Mouse (Mus musculus) limb, embryonic 10.5 days (tissue): ENCODE measurements around the gene Cux2. TPM values are rescaled to one million over a fixed set of nuclear protein-coding genes. Genes with fewer than 3 reads are reported as not detected.

Source experiments
- DNase-seq: peaks from one replicate; pipeline ENCODE4 v3.0.0-alpha.2; 2017; ENCODE audit warnings: low spot score
- H3K27ac ChIP-seq: fragments of 300-500 bp; sonication (generic); 2 replicates; pipeline ENCODE4 v1.5.1; 2016; ENCODE audit warnings: mild to moderate bottlenecking
- H3K27me3 ChIP-seq: fragments of 300-500 bp; sonication (generic); 2 replicates; pipeline ENCODE4 v1.6.1; 2016; ENCODE audit warnings: low read depth, mild to moderate bottlenecking; ENCODE audit not compliant: poor library complexity, severe bottlenecking
- H3K36me3 ChIP-seq: fragments of 300-500 bp; sonication (generic); 2 replicates; pipeline ENCODE4 v1.6.1; 2016; ENCODE audit warnings: mild to moderate bottlenecking, moderate library complexity
- H3K4me1 ChIP-seq: fragments of 300-500 bp; sonication (generic); 2 replicates; pipeline ENCODE4 v1.6.1; 2016
- H3K4me3 ChIP-seq: fragments of 300-500 bp; sonication (generic); 2 replicates; pipeline ENCODE4 v1.5.1; 2016; ENCODE audit warnings: mild to moderate bottlenecking, moderate library complexity
- H3K9me3 ChIP-seq: fragments of 300-500 bp; sonication (generic); replicated peaks from 2 replicates; pipeline ENCODE4 v1.6.1; 2016; ENCODE audit warnings: mild to moderate bottlenecking
- WGBS: fragments of 180-500 bp; shearing (Covaris S2); methylation state at CpG from one replicate; pipeline ENCODE4 v1.1.7; 2016; 5-methylcytosine and 5-hydroxymethylcytosine counted together
- polyA plus RNA-seq: library from polyadenylated mRNA; unstranded; fragments of >200 nt; fragmentation: Nextera tagmentation; extraction: Ambion mirVana; gene quantifications from 2 replicates; pipeline ENCODE4 v1.2.1, GENCODE M21; 2016

Cux2 gene
- polyA plus RNA-seq, 1 experiment from 2014 or later, result 4.4 TPM

DNA sequence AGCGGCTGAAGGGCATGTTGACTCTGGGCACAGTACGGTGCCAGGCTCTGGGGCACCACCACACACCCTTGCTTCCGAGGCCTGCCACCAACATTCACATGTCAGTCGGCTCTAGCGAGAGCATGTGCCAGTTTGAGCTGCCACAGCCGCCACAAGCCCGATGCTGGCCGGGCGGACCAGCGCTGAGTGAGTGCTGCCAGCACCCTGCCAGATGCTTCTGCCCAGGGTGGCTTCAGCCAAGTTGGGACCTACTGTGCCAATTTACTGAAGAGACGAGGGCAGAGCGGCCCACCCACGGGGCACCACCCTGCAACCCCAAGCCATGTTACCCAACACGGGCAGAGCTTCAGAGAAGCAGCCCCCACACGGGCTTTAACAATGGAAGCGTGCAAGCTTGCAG is 49.5 kb downstream of the Cux2 start:
- H3K27ac ChIP-seq, result no peak overlapping the region
- WGBS, result 93% methylated on average over 16 of the region's 16 CpGs
- no peak overlapping the region for H3K4me3 ChIP-seq
- no peaks in the 10 kb centered on the region for H3K36me3 ChIP-seq
- peaks cover 20% of the 10 kb centered on the region for H3K4me1 ChIP-seq
- H3K9me3 ChIP-seq, result no peaks in the 10 kb centered on the region
- no peaks in the 10 kb centered on the region for H3K27me3 ChIP-seq
- no peak for DNase-seq

DNA sequence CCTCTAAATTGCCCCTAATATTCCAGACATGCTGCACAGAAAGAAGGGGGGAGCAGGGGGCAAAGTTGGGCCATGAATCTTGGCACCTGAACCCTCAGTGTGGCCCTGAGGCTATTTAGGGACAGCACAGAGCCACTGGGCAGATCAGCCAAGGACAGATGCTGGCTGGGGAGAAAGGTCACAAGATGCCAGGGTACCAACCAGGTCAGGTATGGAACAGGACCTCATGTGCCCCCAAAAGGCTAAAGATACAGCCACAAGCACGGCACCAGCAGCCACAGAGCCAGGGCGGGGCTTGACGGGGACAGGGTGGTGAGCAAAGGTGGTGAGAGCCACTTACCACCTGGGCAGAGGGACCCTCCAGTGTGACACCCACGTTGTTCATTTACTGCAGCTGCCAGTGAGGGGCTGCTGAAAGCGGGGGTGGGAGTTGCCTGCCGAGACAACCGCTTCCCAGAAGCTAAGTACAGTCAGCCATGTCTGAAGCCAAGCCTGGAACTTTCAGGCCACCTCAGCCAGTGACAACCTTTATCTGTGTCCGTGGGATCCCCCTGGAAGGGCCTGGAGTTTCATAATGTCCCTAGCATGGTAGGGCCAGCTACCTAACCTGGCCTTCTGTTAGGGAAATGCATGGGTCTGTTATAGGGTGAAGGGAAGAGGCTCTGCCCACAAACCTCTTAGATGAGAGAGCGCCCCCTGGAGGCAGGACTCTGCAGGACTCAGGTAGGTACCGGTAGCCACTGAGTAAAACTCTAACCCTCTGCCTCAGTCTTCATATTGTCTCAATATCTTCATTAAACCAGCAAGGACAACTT is 50.7 kb downstream of the Cux2 start:
- no peaks in the 10 kb centered on the region for H3K36me3 ChIP-seq
- 59% methylated on average over 10 of the region's 10 CpGs for WGBS

DNA sequence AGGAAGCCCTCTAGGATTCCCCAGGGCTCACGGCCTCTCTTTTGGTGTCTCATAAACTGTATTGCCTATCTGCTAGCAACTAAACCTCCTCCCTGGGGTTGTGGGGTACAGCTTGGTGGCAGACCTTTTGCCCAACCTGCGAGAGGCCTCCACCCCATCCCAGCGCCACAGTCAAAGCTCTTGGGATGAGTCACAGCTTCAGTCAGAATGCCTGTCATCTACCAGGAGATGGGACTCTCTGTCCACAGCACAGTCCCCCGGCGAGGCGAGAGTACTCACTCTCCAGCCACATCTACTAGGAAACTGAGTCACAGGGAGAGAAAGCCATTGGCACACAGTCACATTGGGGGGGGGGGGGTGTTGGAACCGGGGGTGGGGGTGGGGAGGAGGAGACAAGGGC is 51.6 kb downstream of the Cux2 start:
- WGBS, result 82% methylated on average over 7 of the region's 7 CpGs
- peaks cover 14% of the 10 kb centered on the region for H3K4me1 ChIP-seq
- DNase-seq, result no peak
- no peaks in the 10 kb centered on the region for H3K27me3 ChIP-seq
- no peak overlapping the region for H3K4me3 ChIP-seq
- no peaks in the 10 kb centered on the region for H3K36me3 ChIP-seq
- H3K27ac ChIP-seq, result no peak overlapping the region
- H3K9me3 ChIP-seq, result no peaks in the 10 kb centered on the region

More for the DNA sequence above, 50.7 kb downstream of the Cux2 start:
- no peaks in the 10 kb centered on the region for H3K27me3 ChIP-seq
- H3K27ac ChIP-seq, result no peak overlapping the region
- H3K9me3 ChIP-seq, result no peaks in the 10 kb centered on the region
- H3K4me1 ChIP-seq, result peaks cover 20% of the 10 kb centered on the region
- DNase-seq, result peak; percentile 86
- no peak overlapping the region for H3K4me3 ChIP-seq

DNA sequence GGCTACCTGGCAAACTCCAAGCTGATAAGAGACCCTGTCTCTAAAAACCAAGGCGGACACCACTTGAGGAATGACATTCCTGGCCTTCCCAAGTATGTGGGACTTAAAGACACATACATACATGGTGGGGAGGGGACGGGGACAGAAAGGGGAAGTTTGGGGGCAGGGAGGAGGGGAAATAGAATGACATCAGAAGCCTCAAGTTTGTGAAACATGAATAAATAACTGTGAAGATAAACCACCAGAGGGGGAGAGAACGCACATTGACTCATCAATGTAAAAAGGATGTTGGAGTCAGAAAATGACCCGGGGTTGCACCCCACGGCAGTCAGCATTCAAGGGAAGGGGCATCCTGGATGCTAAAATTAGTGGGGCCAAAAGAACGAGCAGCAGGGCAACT is 53.2 kb downstream of the Cux2 start:
- no peaks in the 10 kb centered on the region for H3K9me3 ChIP-seq
- no peaks in the 10 kb centered on the region for H3K36me3 ChIP-seq
- DNase-seq, result no peak
- H3K4me1 ChIP-seq, result peaks cover 21% of the 10 kb centered on the region
- H3K27ac ChIP-seq, result no peak overlapping the region
- H3K4me3 ChIP-seq, result no peak overlapping the region
- H3K27me3 ChIP-seq, result no peaks in the 10 kb centered on the region
- WGBS, result 78% methylated on average over 6 of the region's 6 CpGs

DNA sequence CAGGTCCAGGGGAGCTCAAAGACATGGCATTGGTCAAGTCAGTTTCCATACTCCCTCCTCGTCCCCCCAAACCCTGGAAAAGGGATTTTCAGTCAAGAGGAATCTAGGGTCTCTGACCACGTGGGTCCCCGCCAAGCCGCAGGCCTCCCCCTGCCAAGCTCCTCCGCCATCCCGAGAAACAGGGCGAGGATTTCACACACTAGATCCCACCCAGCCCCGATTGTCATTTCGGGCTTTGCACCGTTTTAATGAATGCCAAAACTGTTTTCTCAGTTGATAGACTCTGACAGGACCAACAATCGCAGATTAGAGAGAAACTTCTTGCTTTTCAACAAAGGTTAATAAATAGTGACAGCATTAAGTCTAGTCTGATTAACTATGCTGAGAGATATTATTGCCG is 55.1 kb downstream of the Cux2 start:
- no peak overlapping the region for H3K27ac ChIP-seq
- 89% methylated on average over 12 of the region's 12 CpGs for WGBS
- H3K27me3 ChIP-seq, result no peaks in the 10 kb centered on the region
- peaks cover 37% of the 10 kb centered on the region for H3K4me1 ChIP-seq
- no peak overlapping the region for H3K4me3 ChIP-seq
- no peaks in the 10 kb centered on the region for H3K9me3 ChIP-seq
- DNase-seq, result no peak
- H3K36me3 ChIP-seq, result no peaks in the 10 kb centered on the region

DNA sequence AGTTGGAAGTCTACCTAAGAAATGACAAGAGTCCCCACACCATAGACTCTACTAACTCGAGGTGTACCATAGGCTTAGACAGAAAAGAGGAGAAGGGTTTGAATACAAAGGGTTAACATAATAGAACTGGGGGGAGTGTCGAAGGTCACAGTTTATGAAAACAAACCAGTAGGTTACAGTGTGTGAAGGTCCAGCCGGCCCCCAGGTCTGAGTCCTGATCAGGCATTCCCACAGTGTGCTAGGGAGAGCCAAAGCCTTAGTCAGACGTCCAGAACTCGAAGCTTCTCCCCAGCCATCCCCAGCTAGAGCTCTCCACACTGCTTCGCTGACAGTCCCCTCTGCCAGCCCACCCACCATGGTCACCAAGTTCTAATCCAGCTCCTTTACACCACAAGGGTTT is 58.0 kb downstream of the Cux2 start:
- Histone ChIP-seq H3K27me3 (no peaks in the 10 kb centered on the region), H3K27ac (peak overlapping the region; percentile 8; the same call in 1 of the 2 replicates), H3K4me1 (peaks cover 44% of the 10 kb centered on the region)

DNA sequence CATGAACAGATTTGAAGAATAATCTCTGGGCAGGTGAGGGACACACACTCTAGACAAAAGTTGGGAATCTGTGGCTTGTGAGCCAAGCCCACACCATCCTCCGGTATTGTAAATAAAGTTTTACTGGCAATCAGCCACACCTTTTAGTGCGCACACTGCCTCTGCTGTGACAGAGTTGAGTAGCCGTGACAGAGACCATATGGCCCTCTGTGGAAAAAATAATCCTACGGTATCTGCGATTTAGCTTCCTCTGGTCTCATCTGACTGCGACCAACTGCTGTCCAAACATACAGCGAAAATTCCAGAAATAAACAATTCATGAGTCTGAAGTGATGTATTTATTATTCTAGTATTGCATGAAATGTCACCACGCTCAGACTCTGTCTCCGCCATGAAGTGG is 64.0 kb downstream of the Cux2 start:
- DNase-seq, result no peak
- Histone ChIP-seq H3K27ac (no peak overlapping the region), H3K36me3 (no peaks in the 10 kb centered on the region), H3K27me3 (no peaks in the 10 kb centered on the region), H3K4me3 (no peak overlapping the region), H3K9me3 (no peaks in the 10 kb centered on the region), H3K4me1 (peaks cover 41% of the 10 kb centered on the region)
- WGBS, result 90% methylated on average over 9 of the region's 9 CpGs

More for the DNA sequence above, 58.0 kb downstream of the Cux2 start:
- 35% methylated on average over 6 of the region's 6 CpGs for WGBS
- no peak for DNase-seq
- no peaks in the 10 kb centered on the region for H3K36me3 ChIP-seq
- no peak overlapping the region for H3K4me3 ChIP-seq
- no peaks in the 10 kb centered on the region for H3K9me3 ChIP-seq

DNA sequence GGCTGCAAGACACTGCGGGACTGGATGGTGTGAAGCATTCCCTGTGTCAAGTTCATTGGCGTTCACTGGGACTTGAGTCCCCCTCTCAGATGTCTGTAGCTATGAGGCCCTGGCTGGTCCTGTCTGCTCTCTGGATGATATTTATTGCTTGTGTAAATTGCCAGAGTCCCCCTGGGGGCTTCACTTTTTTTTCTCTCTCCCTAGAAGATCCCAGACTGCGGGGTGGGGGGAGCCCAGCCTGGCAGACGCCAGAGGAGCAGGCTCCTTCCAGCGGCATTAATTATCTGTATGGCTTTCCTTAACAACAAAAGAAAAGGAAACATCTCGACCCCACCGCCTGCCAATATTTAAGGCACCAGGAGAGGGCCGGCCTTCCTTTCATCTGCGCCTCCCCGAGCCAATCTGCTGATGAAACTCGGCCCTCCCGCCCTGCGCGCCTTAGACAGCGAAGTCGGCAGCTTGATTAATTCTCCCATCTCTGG is 68.2 kb downstream of the Cux2 start:
- 8% methylated on average over 16 of the region's 16 CpGs for WGBS
- Histone ChIP-seq H3K36me3 (no peaks in the 10 kb centered on the region), H3K4me3 (peak overlapping the region; percentile 22; the same call in 1 of the 2 replicates), H3K27me3 (no peaks in the 10 kb centered on the region), H3K27ac (peak overlapping the region; percentile 65), H3K9me3 (no peaks in the 10 kb centered on the region), H3K4me1 (peaks cover 28% of the 10 kb centered on the region)
- DNase-seq, result peak; percentile 74

DNA sequence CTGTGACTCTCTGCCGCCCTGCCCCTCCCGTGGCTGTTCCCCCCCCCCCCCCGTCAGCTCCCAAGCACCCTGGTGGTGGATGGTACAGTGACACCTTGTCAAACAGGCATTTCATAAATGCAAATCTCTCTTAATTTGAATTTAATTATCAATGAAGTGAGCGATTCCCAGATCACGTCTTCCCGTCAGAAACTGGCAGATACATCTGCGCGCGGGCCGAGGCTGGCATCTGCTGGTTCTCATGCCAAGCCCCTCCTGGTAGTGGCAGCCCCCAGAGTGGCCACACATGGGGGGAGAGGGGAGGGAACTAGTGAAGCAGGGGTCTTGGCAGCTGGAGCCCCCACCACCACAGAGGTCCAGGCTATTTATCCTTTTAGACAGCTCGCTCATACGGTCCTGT is 73.6 kb downstream of the Cux2 start:
- Histone ChIP-seq H3K27me3 (peaks cover 6% of the 10 kb centered on the region; the same call in 1 of the 2 replicates), H3K9me3 (no peaks in the 10 kb centered on the region), H3K4me3 (no peak overlapping the region), H3K27ac (0 out of 2 replicates have a peak overlapping the region, but pooled peaks have one; percentile 1), H3K4me1 (peaks cover 41% of the 10 kb centered on the region), H3K36me3 (no peaks in the 10 kb centered on the region)
- DNase-seq, result no peak
- WGBS, result 95% methylated on average over 12 of the region's 12 CpGs

DNA sequence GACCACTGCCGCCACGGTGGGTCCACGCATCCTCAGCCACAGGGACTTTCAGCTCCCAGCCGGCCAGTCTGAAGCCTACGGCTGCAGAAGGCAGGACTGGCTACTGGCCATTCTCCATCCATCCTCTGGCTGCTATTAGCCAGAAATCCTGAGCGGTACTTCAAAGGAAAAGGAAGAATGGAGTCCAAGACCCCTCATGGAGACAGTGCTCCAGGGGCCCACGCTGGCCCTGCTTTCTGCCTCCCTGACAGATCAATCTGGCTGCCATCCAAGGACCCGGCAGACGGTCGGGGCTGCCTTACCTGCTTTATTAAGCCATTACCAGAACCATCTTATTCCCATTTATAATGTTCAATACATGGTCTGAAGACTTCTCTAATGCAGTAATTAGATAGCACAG is 76.4 kb downstream of the Cux2 start:
- Histone ChIP-seq H3K4me3 (no peak overlapping the region), H3K27ac (peak overlapping the region; percentile 32; the same call in 1 of the 2 replicates), H3K27me3 (peaks cover 6% of the 10 kb centered on the region; the same call in 1 of the 2 replicates), H3K36me3 (no peaks in the 10 kb centered on the region), H3K4me1 (peaks cover 27% of the 10 kb centered on the region), H3K9me3 (no peaks in the 10 kb centered on the region)
- DNase-seq, result no peak
- 48% methylated on average over 10 of the region's 10 CpGs for WGBS

DNA sequence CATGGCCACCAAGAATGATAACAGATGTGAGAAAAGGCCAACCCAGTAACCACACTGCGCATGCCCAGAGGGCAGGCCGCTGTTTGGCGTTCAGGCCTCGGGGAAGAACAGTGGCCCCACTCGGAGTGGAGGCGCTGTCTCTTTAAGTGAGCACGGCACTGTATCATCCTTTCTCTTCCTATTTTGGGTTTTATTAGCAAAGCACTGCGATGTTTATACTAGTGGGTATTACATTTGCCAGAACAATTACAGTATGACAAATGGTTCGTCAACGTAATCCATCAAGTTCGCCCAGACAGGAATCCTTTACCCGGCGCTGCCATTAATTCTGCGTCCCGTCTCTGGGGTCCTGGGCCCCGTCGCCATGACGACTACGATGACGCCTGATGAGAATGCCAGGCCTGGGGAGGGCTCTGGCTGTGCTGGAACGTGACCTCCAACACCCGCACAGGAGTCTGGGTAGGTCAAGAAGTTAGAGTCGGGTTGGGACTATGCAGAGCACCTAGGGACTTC is 77.2 kb downstream of the Cux2 start:
- peaks cover 34% of the 10 kb centered on the region for H3K4me1 ChIP-seq
- DNase-seq, result peak; percentile 76
- H3K27me3 ChIP-seq, result peaks cover 6% of the 10 kb centered on the region; the same call in 1 of the 2 replicates
- H3K36me3 ChIP-seq, result no peaks in the 10 kb centered on the region
- H3K4me3 ChIP-seq, result peak overlapping the region; percentile 20
- 29% methylated on average over 23 of the region's 23 CpGs for WGBS
- H3K27ac ChIP-seq, result peak overlapping the region; percentile 32; the same call in 1 of the 2 replicates
- no peaks in the 10 kb centered on the region for H3K9me3 ChIP-seq

DNA sequence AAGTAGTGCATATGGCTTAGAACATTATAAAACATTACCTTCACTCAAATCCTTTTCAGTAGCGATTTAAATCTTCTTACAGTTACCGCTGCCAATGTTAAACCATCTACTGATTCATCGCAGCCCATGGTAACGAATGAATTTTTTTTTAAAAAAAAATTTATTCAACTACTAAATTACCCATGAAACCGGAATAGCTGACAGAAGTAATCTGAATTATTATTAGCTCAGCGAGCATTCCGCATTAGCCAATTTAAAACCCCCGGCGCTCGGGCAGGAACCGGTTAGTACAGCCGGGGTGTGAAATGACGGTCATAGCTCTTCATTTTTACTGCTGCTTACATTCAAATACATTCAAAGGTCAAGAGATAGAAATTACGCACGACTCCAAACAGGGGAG is 80.9 kb downstream of the Cux2 start:
- Histone ChIP-seq H3K9me3 (no peaks in the 10 kb centered on the region), H3K4me1 (peaks cover 58% of the 10 kb centered on the region), H3K27me3 (peaks cover 6% of the 10 kb centered on the region; the same call in 1 of the 2 replicates), H3K4me3 (no peak overlapping the region), H3K27ac (no peak overlapping the region), H3K36me3 (no peaks in the 10 kb centered on the region)
- DNase-seq, result no peak
- WGBS, result 85% methylated on average over 15 of the region's 15 CpGs

DNA sequence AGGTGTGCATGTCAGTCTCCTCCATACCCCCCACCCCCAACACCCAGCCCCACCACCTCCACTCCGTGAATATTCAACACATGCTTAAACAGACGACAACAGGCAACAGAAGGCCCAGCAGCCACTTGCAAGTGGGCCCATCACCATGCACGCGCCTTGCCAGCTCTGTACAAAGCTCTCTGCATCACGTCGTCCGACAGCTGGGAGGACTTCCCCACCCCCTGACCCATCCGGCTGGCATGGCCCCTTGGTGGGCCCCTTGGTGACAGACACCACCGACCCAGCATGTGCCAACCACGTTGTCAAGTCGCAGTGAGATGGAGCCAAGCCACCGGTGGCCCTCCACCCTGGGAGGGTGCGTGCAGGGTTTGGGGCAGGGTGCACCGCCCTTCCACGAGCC is 81.5 kb downstream of the Cux2 start:
- no peak for DNase-seq
- H3K27me3 ChIP-seq, result peaks cover 4% of the 10 kb centered on the region; the same call in 1 of the 2 replicates
- H3K4me3 ChIP-seq, result no peak overlapping the region
- 78% methylated on average over 15 of the region's 15 CpGs for WGBS
- H3K27ac ChIP-seq, result no peak overlapping the region
- no peaks in the 10 kb centered on the region for H3K36me3 ChIP-seq
- peaks cover 53% of the 10 kb centered on the region for H3K4me1 ChIP-seq
- no peaks in the 10 kb centered on the region for H3K9me3 ChIP-seq
